In genomic region chr9:88732334-88732733, GRCm38 (mm10) we compare ENCODE assay signal across 6 mouse cellular contexts. TPM values are rescaled to one million over a fixed set of nuclear protein-coding genes. Genes with fewer than 3 reads are reported as not detected.
"Had no signal": no experiment of that assay in that cellular context is flagged by ENCODE, and none has a peak within 500 bp of the region (broad histone marks: within the 10 kb centered on the region; RNA-seq: fewer than 3 reads in every experiment).

No protein-coding gene starts in this region.

RNA-seq across cellular contexts. Expression of gene Bcl2a1d, which starts 0.6 kb away (rescaled TPM):
- polyA plus RNA-seq: liver, embryonic 16.5 days; midbrain, embryonic 10.5 days; midbrain, embryonic 12.5 days; midbrain, embryonic 16.5 days; neural tube, embryonic 12.5 days; stomach, embryonic 16.5 days had no signal
